42 mouse cellular contexts compared by ENCODE assay signal in genomic region chr2:148860993-148861392, GRCm38 (mm10). TPM values are rescaled to one million over a fixed set of nuclear protein-coding genes. Genes with fewer than 3 reads are reported as not detected.
A peak's percentile ranks its signal among the peaks of the same experiment; 100 is the strongest.
DNase-seq lines count a peak whose midpoint lies in the region; ATAC-seq and TF ChIP-seq lines count a peak whose summit lies in the region.
"Had no signal": no experiment of that assay in that cellular context is flagged by ENCODE, and none has a peak within 500 bp of the region (broad histone marks: within the 10 kb centered on the region; RNA-seq: fewer than 3 reads in every experiment).

No protein-coding gene starts in this region.

- no peak overlapping the region for H3K4me3 ChIP-seq in gastrocnemius, adult 2 months
- H3K4me3 ChIP-seq in layer of hippocampus, adult 2 months: no peak overlapping the region
- no peak overlapping the region for H3K4me3 ChIP-seq in cortical plate, adult 2 months (ENCODE audit: insufficient read depth, low read length)
- no peak overlapping the region for H3K4me3 ChIP-seq in midbrain, postnatal 0 days (ENCODE audit: low read depth, low read length)
- H3K4me3 ChIP-seq: embryonic facial prominence, embryonic 10.5 days; embryonic facial prominence, embryonic 15.5 days; forebrain, embryonic 13.5 days; hindbrain, embryonic 10.5 days; intestine, embryonic 15.5 days; liver, embryonic 12.5 days; megakaryocyte, embryonic 14.5 days; midbrain, embryonic 12.5 days; neural tube, embryonic 13.5 days had no signal

- no peaks in the 10 kb centered on the region for H3K9me3 ChIP-seq in midbrain, postnatal 0 days (ENCODE audit: low read length)
- H3K9me3 ChIP-seq: embryonic facial prominence, embryonic 10.5 days; embryonic facial prominence, embryonic 15.5 days; forebrain, embryonic 13.5 days; hindbrain, embryonic 10.5 days; intestine, embryonic 15.5 days; liver, embryonic 12.5 days; megakaryocyte, embryonic 14.5 days; midbrain, embryonic 12.5 days; neural tube, embryonic 13.5 days had no signal

- WGBS in midbrain, postnatal 0 days: 74% methylated on average over 4 of the region's 4 CpGs

- ATAC-seq in midbrain, postnatal 0 days (ENCODE audit: low FRiP score): no peak
- ATAC-seq: forebrain, embryonic 13.5 days; hindbrain, embryonic 16.5 days; intestine, embryonic 15.5 days; liver, embryonic 12.5 days; liver, postnatal 0 days had no signal

- H3K27ac ChIP-seq in gastrocnemius, adult 2 months: peak overlapping the region; percentile 78
- peak overlapping the region; percentile 84 for H3K27ac ChIP-seq in layer of hippocampus, adult 2 months
- peak overlapping the region; percentile 89 for H3K27ac ChIP-seq in cortical plate, adult 2 months (ENCODE audit: insufficient read depth, low read length)
- H3K27ac ChIP-seq in midbrain, postnatal 0 days (ENCODE audit: low read depth, low read length): no peak overlapping the region
- H3K27ac ChIP-seq: embryonic facial prominence, embryonic 10.5 days; embryonic facial prominence, embryonic 15.5 days; forebrain, embryonic 13.5 days; hindbrain, embryonic 10.5 days; intestine, embryonic 15.5 days; liver, embryonic 12.5 days; midbrain, embryonic 12.5 days; neural tube, embryonic 13.5 days had no signal

- intact Hi-C loops in gastrocnemius, adult 2 months (cut with DNase I): no loop called here

- no peak overlapping the region for H3K9ac ChIP-seq in midbrain, postnatal 0 days (replicated peaks; ENCODE audit: low read length, poor library complexity, severe bottlenecking)
- H3K9ac ChIP-seq: embryonic facial prominence, embryonic 15.5 days; forebrain, embryonic 13.5 days; intestine, embryonic 15.5 days; liver, embryonic 12.5 days; liver, postnatal 0 days; midbrain, embryonic 12.5 days; neural tube, embryonic 13.5 days had no signal

- no peaks in the 10 kb centered on the region for H3K36me3 ChIP-seq in midbrain, postnatal 0 days (ENCODE audit: insufficient read depth, low read length)
- H3K36me3 ChIP-seq: embryonic facial prominence, embryonic 10.5 days; embryonic facial prominence, embryonic 15.5 days; hindbrain, embryonic 10.5 days; intestine, embryonic 15.5 days; liver, embryonic 12.5 days; midbrain, embryonic 12.5 days; neural tube, embryonic 13.5 days had no signal

- H3K4me1 ChIP-seq in cortical plate, adult 2 months (ENCODE audit: control insufficient read depth, insufficient read depth, low read length): peaks cover 1% of the 10 kb centered on the region; the same call in 1 of the 2 replicates
- no peaks in the 10 kb centered on the region for H3K4me1 ChIP-seq in midbrain, postnatal 0 days (ENCODE audit: insufficient read depth, low read length)
- H3K4me1 ChIP-seq: embryonic facial prominence, embryonic 10.5 days; embryonic facial prominence, embryonic 15.5 days; hindbrain, embryonic 10.5 days; intestine, embryonic 15.5 days; liver, embryonic 12.5 days; midbrain, embryonic 12.5 days; neural tube, embryonic 13.5 days had no signal

- no peak for TF ChIP-seq POLR2A in cortical plate, adult 2 months (IDR thresholded peaks at IDR 0.05; ENCODE audit: extremely low read depth, insufficient read depth, low read length)

- no peak for TF ChIP-seq CTCF in gastrocnemius, adult 2 months (IDR thresholded peaks at IDR 0.05)
- TF ChIP-seq CTCF in layer of hippocampus, adult 2 months (conservative IDR thresholded peaks at IDR 0.05): no peak
- TF ChIP-seq CTCF in cortical plate, adult 2 months (IDR thresholded peaks at IDR 0.05; ENCODE audit: extremely low read depth, insufficient read depth, low read length): no peak
- no peak for TF ChIP-seq CTCF in midbrain, postnatal 0 days (IDR thresholded peaks at IDR 0.05)

- DNase-seq in gastrocnemius, adult 2 months: no peak
- DNase-seq in gastrocnemius, adult 8-10 months (ENCODE audit: low spot score in 2 of 2): no peak
- no peak for DNase-seq in layer of hippocampus, adult 2 months (ENCODE audit: low spot score in 2 of 2)
- no peak for DNase-seq in layer of hippocampus, postnatal 14 days (ENCODE audit: low spot score in 2 of 2)
- DNase-seq in Muller cell, postnatal 12 days (ENCODE audit: inconsistent ontology term): peak; percentile 17
- DNase-seq in ovary, postnatal 10 days (ENCODE audit: low spot score): no peak
- no peak for DNase-seq in midbrain, postnatal 0 days (ENCODE audit: low spot score)
- DNase-seq: adrenal gland, postnatal 10 days; cerebellum, adult 2 months; cerebellum, postnatal 14 days; gastrocnemius, postnatal 10 days; heart, postnatal 10 days; kidney, adult 2 months; kidney, postnatal 36 days; layer of hippocampus, postnatal 36 days; liver, postnatal 0 days; lung, postnatal 4 days; retina, postnatal 1 day; right cerebral cortex, postnatal 25 days; thymus, postnatal 14 days had no signal

- H3K4me2 ChIP-seq in midbrain, postnatal 0 days (ENCODE audit: low read depth, low read length, poor library complexity, severe bottlenecking): no peak overlapping the region
- H3K4me2 ChIP-seq: embryonic facial prominence, embryonic 15.5 days; forebrain, embryonic 13.5 days; heart, embryonic 11.5 days; intestine, embryonic 15.5 days; liver, embryonic 12.5 days; midbrain, embryonic 12.5 days; neural tube, embryonic 13.5 days had no signal

- H3K27me3 ChIP-seq in midbrain, postnatal 0 days (ENCODE audit: insufficient read depth, low read length): no peaks in the 10 kb centered on the region
- H3K27me3 ChIP-seq: embryonic facial prominence, embryonic 15.5 days; forebrain, embryonic 13.5 days; intestine, embryonic 15.5 days; liver, embryonic 12.5 days; megakaryocyte, embryonic 14.5 days; midbrain, embryonic 12.5 days; neural tube, embryonic 13.5 days had no signal

RNA-seq across cellular contexts. Expression of gene 9230104L09Rik, which starts 3.8 kb away (rescaled TPM):
- total RNA-seq in gastrocnemius, adult 2 months (2021): 1 to 10 TPM in 1 of 2 experiments, not detected in 1; 1.3 TPM
- total RNA-seq in gastrocnemius, adult 8-10 months (2022): 1 to 10 TPM in 3 of 4 experiments, under 1 TPM in 1; 0.47 to 2.8 (median 1.9) TPM
- total RNA-seq in layer of hippocampus, adult 2 months (2021): not detected
- total RNA-seq in layer of hippocampus, postnatal 14 days (2021): not detected
- polyA plus RNA-seq in cortical plate, adult 2 months (2012; rRNA removed): not detected in 2 replicates
- total RNA-seq in midbrain, postnatal 0 days (2014; rRNA removed): not detected in 2 replicates
- polyA plus RNA-seq in midbrain, postnatal 0 days (2015; fragmentation: Nextera tagmentation; extraction: Ambion mirVana): not detected in 2 replicates
- total RNA-seq: ES-E14; layer of hippocampus, adult 8-10 months; layer of hippocampus, postnatal 36 days; left cerebral cortex, postnatal 25 days had no signal
- polyA plus RNA-seq: cerebellum, adult 2 months; embryonic facial prominence, embryonic 10.5 days; embryonic facial prominence, embryonic 15.5 days; forebrain, embryonic 13.5 days; frontal cortex, adult 2 months; heart, embryonic 11.5 days; hindbrain, embryonic 10.5 days; hindbrain, embryonic 16.5 days; intestine, embryonic 15.5 days; kidney, adult 2 months; kidney, embryonic 16.5 days; limb, embryonic 14.5 days; liver, embryonic 12.5 days; liver, postnatal 0 days; lung, embryonic 16.5 days; midbrain, embryonic 12.5 days; neural tube, embryonic 13.5 days; stomach, embryonic 16.5 days; urinary bladder, adult 2 months had no signal

RNA-seq across cellular contexts. Expression of gene Cst3, which starts 14.5 kb away (rescaled TPM):
- 100 to 1,000 TPM; 519 to 664 TPM for total RNA-seq in gastrocnemius, adult 2 months (2021)
- total RNA-seq in gastrocnemius, adult 8-10 months (2022): 100 to 1,000 TPM; 477 to 640 (median 523) TPM
- 1,000 to 10,000 TPM; 2,176 to 2,304 TPM for total RNA-seq in layer of hippocampus, adult 2 months (2021)
- 1,000 to 10,000 TPM; 2,596 to 2,656 TPM for total RNA-seq in layer of hippocampus, postnatal 14 days (2021)
- 4,891 and 5,493 TPM in 2 replicates for polyA plus RNA-seq in cortical plate, adult 2 months (2012; rRNA removed)
- 457 and 677 TPM in 2 replicates for total RNA-seq in midbrain, postnatal 0 days (2014; rRNA removed)
- polyA plus RNA-seq in midbrain, postnatal 0 days (2015; fragmentation: Nextera tagmentation; extraction: Ambion mirVana): 1,077 and 1,177 TPM in 2 replicates

RNA-seq across cellular contexts. Expression of gene Cst9, which starts 26.0 kb away (rescaled TPM):
- total RNA-seq in gastrocnemius, adult 2 months (2021): not detected
- total RNA-seq in gastrocnemius, adult 8-10 months (2022): not detected
- total RNA-seq in layer of hippocampus, adult 2 months (2021): not detected
- total RNA-seq in layer of hippocampus, postnatal 14 days (2021): not detected
- polyA plus RNA-seq in cortical plate, adult 2 months (2012; rRNA removed): not detected in 2 replicates
- not detected in 2 replicates for total RNA-seq in midbrain, postnatal 0 days (2014; rRNA removed)
- not detected in 2 replicates for polyA plus RNA-seq in midbrain, postnatal 0 days (2015; fragmentation: Nextera tagmentation; extraction: Ambion mirVana)
- total RNA-seq: adrenal gland, postnatal 10 days; ES-E14; gastrocnemius, postnatal 10 days; layer of hippocampus, adult 8-10 months; layer of hippocampus, postnatal 36 days; left cerebral cortex, postnatal 25 days had no signal
- polyA plus RNA-seq: cerebellum, adult 2 months; embryonic facial prominence, embryonic 10.5 days; embryonic facial prominence, embryonic 15.5 days; forebrain, embryonic 13.5 days; frontal cortex, adult 2 months; hindbrain, embryonic 10.5 days; hindbrain, embryonic 16.5 days; intestine, embryonic 15.5 days; kidney, adult 2 months; limb, embryonic 14.5 days; midbrain, embryonic 12.5 days; neural tube, embryonic 13.5 days; stomach, embryonic 16.5 days; urinary bladder, adult 2 months had no signal

RNA-seq across cellular contexts. Expression of gene Cst13, which starts 41.1 kb away (rescaled TPM):
- total RNA-seq in gastrocnemius, adult 2 months (2021): not detected
- total RNA-seq in gastrocnemius, adult 8-10 months (2022): not detected
- total RNA-seq in layer of hippocampus, adult 2 months (2021): not detected
- total RNA-seq in layer of hippocampus, postnatal 14 days (2021): not detected
- not detected in 2 replicates for polyA plus RNA-seq in cortical plate, adult 2 months (2012; rRNA removed)
- not detected in 2 replicates for total RNA-seq in midbrain, postnatal 0 days (2014; rRNA removed)
- not detected in 2 replicates for polyA plus RNA-seq in midbrain, postnatal 0 days (2015; fragmentation: Nextera tagmentation; extraction: Ambion mirVana)
- total RNA-seq: adrenal gland, postnatal 10 days; ES-E14; gastrocnemius, postnatal 10 days; heart, postnatal 10 days; layer of hippocampus, adult 8-10 months; layer of hippocampus, postnatal 36 days; left cerebral cortex, postnatal 25 days had no signal
- polyA plus RNA-seq: cerebellum, adult 2 months; embryonic facial prominence, embryonic 10.5 days; embryonic facial prominence, embryonic 15.5 days; forebrain, embryonic 13.5 days; frontal cortex, adult 2 months; gonadal fat pad, adult 2 months; heart, embryonic 11.5 days; hindbrain, embryonic 10.5 days; hindbrain, embryonic 16.5 days; intestine, embryonic 15.5 days; kidney, adult 2 months; kidney, embryonic 16.5 days; limb, embryonic 14.5 days; liver, embryonic 12.5 days; liver, postnatal 0 days; lung, embryonic 16.5 days; midbrain, embryonic 12.5 days; neural tube, embryonic 13.5 days; stomach, embryonic 16.5 days; urinary bladder, adult 2 months had no signal
